Mouse (Mus musculus) heart, adult 11 months (tissue): ENCODE data around the gene Tnip2.

Experiments
- DNase-seq: peaks from one replicate; pipeline ENCODE4 v3.0.0; 2022

The Tnip2 gene

DNA sequence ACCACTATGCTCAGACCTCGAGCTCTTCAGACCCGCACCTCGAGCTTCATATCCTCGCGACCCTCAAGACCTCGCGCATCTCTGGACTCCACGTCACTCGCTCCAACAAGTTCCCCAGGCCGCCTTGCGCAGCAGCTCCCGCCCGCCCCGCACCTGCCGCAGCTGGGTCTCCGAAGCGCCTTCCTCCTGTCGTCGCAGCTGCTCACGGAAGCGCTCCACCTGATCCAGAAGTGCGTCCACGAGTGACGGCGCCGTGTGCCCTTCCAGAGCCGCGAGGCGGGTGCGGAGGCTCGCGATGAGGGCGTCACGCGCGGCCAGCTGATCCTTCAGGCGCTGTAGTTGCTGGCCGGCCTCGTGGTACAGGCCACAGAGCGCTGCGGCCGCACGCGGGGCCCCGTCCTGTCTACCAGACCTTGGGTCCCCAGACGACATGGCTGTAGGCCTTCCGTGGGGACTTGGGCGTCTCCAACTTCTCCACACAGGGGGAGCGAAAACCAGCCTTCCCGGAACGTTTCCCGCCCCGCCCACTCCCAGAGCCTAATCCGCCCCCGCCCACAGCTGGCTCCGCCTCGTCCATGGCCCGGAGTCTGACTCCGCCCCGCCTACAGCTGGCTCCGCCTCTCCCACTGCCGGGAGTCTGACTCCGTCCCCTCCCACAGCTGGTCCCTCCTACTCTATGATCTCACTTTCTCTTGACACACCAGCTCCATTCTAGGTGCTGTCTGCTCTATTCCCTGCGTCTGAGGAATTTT lies at the start of gene Tnip2:
Tnip2 (minus strand) TSS at position 526 of the 752 bp plus-strand sequence.
- DNase-seq, result peak; percentile 100

- DNase-seq, result no peak
Measured at GRCm38 (mm10) chr5:34551821-34552220, 38.0 kb upstream of the Tnip2 start.

GRCm38 (mm10) chr5:34550251-34550650 lies 36.5 kb upstream of the Tnip2 start:
- DNase-seq, result no peak

DNA sequence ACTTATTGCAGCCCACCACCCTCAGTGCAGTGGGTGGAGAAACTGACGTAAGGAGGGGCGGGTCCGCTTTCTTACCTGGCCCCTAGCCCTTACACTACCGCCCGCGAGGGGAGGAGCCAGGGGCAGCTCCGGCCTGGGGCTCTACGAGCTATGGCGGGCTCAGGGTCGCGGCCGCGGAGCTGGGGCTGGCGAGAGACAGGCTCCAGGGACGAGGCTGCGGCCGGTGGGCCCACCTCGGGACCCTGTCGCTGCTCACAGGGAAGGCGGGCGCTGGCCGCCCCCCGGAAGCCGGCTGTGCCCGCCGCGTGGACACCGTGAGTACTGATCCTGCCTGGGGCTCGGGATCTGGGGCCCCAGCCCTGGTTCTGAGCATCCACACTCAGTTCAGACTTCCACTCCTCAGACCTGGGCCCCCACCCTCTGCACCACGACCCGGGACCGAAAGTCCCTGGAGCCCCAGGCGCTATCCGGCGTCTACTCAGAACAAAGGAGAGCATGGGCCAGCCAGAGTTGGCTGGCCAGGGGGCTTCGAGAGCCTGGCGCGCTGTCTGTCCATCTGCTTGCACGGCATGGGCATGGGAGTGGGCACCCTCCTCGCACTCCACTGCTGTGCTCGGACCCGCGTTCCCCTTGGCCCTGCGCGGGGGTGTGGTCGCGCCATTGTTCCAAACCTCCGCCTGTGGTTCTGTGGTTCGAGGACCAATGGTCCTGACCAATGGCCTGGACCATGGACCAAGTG lies 35.9 kb upstream of the Tnip2 start:
- DNase-seq, result peak; percentile 95

GRCm38 (mm10) chr5:34549135-34549482 lies 35.3 kb upstream of the Tnip2 start:
- no peak for DNase-seq

DNA sequence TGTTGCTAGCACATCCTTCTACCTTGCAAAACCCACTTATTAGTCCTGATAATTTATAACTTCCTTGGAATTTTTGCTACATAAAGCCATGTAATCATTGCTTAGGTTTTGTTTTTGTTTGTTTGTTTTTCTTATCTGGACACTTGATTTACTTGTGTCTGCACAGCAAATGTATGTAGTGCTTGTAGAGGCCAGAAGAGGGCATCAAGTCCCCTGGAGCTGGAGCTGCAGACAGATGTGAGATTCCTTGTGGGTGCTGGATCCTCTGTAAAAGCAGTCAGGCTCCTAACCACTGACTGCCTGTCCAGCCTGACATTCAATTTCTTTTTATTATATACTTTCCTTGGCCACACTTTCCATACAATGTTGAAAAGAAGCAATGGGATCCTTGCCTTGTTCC lies 33.6 kb upstream of the Tnip2 start:
- no peak for DNase-seq

DNA sequence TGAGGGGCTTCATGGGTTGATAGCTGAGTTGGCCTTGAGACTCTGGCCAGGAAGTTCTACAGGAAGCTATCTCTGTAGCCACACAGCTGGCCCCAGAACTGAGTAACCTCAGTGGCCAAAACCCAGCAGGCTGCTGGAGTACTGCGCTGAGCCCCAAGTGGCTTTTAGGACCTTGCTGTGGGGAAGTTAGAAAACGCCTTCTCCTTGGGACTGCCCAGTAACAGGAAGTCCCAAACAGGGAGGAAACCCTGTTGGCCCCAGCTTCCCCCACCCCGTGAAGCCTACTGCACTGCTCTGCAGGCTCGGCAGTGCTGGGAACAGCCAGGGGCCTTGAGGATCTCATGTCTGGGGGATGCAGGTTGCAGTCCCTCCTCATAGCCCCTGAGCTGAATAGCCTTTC lies 29.3 kb upstream of the Tnip2 start:
- peak; percentile 98 for DNase-seq

DNA sequence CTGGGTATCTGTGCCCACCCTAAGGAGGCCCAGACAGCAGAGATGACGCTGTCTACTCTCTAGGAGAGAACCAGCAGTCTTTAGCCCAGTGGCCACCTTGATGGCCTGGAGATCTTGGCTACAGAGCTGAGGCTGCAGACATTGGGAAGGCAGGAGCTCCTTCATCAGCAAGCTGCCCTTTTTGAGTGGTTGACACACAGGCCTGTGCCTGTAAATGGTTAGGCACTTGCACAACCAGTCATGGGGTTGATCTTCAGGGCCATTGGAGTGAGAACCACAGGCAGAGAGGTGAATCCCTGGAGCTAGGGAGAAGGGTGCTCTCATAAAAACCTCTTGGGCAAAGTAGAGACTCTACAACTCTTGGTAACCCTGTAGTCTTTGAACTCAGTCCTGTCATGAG lies 28.4 kb upstream of the Tnip2 start:
- no peak for DNase-seq

- no peak for DNase-seq
Measured at GRCm38 (mm10) chr5:34539121-34539520, 25.3 kb upstream of the Tnip2 start.

DNA sequence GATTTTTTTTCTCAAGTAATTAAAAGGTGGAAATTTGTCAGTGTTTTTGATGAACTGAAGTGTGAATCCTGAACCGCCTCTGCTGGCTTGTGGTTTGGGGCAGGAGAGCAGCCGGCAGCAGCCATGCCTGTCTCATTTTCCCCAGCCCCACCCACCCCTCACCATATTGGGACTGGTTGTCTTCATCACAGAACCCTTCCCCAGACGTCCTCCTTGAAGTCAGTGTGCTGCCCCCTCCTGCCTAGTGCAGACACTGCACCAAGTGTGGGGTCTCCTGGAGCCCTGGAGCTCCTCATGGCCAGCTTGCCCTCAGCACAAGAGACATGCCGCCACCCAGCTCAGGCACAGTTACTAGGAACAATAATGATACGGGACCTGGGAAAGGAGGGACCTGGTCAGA lies 24.7 kb upstream of the Tnip2 start:
- no peak for DNase-seq

GRCm38 (mm10) chr5:34538079-34538478 lies 24.3 kb upstream of the Tnip2 start:
- no peak for DNase-seq

GRCm38 (mm10) chr5:34535831-34536230 lies 22.0 kb upstream of the Tnip2 start:
- DNase-seq, result no peak

DNA sequence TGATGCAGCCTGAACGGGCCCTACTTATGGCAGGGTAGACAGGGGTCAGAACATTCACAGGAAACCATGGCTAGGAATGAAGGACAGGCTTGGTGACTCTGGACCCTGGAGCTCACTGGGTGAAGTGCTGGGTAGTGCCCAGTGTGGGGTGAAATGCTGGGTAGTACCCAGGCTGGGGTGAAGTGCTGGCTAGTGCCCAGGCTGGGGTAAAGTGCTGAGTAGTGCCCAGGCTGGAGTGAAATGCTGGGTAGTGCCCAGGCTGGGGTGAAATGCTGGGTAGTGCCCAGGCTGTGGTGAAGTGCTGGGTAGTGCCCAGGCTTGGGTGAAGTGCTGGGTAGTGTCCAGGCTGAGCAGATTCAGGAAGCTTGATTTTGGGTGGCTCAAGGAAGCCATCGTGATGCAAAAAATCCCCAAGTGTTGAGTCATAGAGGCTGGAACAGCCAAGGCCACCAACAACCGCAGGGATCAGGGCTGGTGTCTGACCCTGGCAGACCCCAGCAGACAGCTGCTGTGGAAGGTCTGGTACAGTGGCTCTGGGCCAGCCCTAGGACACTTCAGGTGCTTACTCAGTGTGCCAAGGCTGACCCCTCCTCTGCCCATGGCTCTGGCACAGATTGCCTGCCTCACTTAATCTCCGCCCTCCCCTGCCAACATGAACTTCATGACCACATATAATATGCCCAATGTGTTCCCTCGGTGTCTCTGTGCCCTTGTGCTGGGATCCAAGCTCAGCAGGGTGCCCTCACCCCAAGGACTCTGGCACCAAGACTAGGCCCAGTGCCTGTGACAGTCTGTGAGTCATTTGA lies 21.2 kb upstream of the Tnip2 start:
- peak; percentile 97 for DNase-seq

DNA sequence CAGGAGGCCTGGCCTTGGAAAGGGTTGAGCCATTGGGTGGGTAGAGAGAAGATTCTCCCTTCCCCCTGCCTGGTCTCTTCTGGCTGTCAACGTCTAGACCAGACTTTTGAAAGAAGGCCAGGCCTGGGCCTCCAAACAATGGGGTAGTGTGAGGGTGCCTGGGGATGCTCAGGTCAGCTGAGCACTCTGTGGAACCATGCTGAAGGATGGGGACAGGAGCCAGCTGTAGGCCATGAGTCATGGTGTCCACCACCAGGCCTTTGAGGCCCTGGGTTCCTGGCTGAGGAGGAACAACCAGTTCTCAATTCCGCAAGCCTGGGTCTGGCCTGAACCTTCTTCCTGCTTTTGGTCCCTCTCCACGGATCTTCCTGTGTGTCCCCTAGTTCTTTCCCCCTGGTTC lies 20.0 kb upstream of the Tnip2 start:
- peak; percentile 99 for DNase-seq

GRCm38 (mm10) chr5:34533066-34533465 lies 19.3 kb upstream of the Tnip2 start:
- no peak for DNase-seq

DNA sequence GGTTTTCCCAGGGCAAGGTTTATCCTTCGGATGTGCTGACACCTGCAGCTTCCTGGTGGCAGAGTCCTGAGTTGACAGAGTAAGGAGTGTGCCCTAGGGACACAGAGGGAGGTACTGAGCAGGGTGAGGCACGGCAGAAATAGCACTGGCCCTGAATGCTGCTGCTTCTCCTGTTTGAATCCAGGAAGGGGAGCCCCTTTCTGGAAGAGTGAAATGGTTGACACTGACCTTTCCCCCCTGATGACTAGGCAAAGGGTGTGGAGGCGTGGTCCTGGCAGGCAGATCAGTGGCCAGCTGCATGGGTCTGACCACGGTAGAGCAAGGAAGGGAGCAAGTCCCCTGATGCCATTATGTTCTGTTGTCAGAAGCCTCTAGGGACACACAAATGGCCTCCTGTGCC lies 16.9 kb upstream of the Tnip2 start:
- DNase-seq, result peak; percentile 91

GRCm38 (mm10) chr5:34530116-34530515 lies 16.3 kb upstream of the Tnip2 start:
- DNase-seq, result no peak

DNA sequence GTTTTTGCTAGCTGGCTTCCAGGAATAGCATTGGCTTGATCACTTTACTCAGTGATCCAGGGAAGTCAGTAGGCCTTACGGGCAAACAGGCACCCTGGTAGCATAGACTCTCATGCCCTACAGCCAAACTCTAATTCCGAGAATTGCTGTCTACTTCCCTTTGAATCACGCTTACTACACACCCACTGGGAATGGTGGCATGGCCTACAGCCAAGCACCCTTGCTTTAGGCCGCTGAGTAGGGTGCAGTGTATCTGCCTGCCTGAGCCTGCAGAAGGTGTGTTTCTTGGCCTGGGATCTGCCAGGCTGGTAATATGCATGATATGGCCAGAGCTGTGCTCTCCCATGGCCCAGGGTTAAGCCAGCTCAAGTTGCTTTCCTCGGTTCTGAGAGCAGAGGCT lies 14.9 kb upstream of the Tnip2 start:
- peak; percentile 91 for DNase-seq

DNA sequence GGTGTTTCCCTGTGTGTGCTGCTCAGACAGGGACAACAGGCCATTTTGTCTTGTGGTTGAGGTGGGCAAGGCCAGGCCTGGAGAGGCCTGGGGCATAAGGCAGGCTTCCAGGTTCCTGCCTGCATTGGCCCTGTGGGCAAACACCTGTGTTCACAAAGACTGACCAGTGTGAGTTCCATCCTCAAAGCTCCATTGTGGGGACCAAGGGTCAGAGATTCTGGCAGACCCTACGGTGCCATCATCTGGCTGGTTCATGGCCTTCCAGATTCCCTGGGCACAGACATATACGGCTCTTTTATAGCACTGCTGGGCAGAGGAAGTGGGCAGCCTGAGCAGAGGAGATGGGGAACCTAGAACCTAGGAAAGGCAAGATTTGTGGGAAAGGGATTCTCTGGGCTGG lies 13.6 kb upstream of the Tnip2 start:
- DNase-seq, result peak; percentile 90

DNA sequence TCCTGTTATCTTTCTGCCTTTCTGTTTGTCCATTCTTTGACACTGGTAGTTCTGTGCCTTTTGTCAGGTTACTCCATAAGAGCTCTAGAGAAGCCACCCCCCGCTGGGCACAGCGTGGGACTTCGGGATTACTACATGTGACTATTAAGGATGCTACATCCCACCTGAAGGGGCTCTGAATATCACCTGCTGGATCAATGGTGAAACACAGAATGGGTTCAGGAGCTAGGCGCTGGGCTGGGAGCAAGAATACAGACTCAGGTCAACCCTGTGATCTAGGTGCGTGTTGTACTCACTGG lies 12.6 kb upstream of the Tnip2 start:
- DNase-seq, result peak; percentile 91

DNA sequence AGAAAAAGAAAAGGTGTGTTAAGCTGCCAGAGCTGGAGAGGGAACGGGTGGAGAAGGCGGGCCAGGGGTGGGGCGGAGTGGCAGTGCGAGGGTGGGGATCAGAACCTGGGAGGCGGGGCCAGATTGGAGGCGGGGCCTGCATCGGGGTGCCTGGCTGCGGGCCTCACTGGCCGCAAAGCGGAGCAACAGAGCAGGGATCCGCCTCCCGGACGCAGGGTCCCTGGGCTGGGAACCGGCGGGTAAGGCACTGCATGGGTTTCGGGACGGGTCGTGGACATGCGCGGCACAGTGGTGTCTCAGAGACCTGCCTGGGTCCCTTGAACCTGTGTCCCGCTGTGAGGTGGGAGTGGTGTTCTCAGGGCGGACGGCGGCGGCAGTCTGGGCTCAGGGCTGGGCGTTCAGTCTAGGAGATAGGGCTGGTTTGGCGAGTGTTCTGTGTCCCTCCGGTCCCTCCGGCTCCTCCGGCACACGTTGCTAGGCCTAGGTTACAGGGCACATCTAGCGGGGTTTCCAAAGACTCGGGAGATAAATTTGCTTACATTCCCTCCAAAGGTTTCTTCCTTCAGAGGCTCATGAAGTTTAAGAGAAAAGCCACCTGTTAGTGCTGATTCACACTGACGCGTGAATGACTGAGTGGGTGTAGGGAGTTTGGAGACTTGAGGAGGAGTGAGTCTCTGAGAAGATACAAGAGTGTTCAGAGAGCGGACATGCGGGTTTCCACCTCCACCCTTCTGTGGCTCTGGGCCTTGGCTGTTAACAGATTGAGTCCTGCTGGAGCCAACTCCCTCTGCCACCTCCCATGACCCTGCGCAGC lies 12.1 kb upstream of the Tnip2 start, which contains the start of gene Sh3bp2:
Sh3bp2 (plus strand) TSS at position 176 of the 814 bp plus-strand sequence.
- peak; percentile 100 for DNase-seq

- peak; percentile 92 for DNase-seq
Measured at GRCm38 (mm10) chr5:34524511-34524910, 10.7 kb upstream of the Tnip2 start.

DNA sequence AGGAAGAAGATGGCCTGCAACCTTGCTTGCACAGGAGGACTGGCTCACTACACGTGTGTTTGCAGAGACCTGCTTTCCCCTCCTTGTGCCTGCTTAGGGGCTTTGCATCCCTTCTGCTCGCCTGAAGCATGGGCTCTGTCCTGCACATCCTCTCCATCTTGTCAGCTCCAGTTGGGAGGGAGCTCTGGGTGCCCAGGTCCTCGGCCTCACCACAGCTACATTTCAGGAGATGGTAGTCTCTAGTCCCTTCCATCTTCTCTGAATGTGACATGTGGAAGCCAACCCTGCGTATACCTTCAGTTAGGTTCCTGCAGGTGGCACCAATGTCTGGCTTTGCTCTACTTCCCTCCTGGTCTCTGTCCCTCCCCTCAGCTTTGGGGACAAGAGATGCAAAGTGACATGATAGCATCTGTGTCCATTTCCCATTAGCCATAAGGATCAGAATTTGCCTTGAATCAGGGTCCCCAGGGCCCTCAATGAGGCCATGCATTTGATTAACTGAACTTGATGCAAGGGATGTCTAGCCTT lies 10.2 kb upstream of the Tnip2 start:
- DNase-seq, result peak; percentile 89
